Mouse (Mus musculus) adrenal gland, postnatal 14 days (tissue): Measurements from ENCODE around the gene BC030867. TPM values are rescaled to one million over a fixed set of nuclear protein-coding genes. Genes with fewer than 3 reads are reported as not detected.
"Not testable (repeated sequence)": the region's sequence is repeated elsewhere in the genome, so short reads cannot be mapped to it uniquely, and the experiment has no call there.

Experiments used
- DNase-seq: peaks from one replicate; pipeline ENCODE4 v3.0.0; 2021; ENCODE audit warnings: mixed read lengths
- total RNA-seq: library from RNA; stranded (reverse); gene quantifications from 2 replicates; pipeline ENCODE4 v1.2.3, GENCODE M21; 2021

BC030867 gene
- total RNA-seq, 1 experiment from 2014 or later: 1.7 TPM

- DNase-seq: no peak
These were observed 839 bp downstream of the BC030867 start for GRCm38 (mm10) chr11:102249351-102250090.

- DNase-seq: peak; percentile 28
These were observed 8.8 kb downstream of the BC030867 start for GRCm38 (mm10) chr11:102257514-102257913.

- DNase-seq: no peak
These were observed 9.4 kb downstream of the BC030867 start for GRCm38 (mm10) chr11:102258095-102258494.

- no peak for DNase-seq
These were observed 9.8 kb downstream of the BC030867 start for GRCm38 (mm10) chr11:102258521-102258920.

- DNase-seq: no peak
These were observed 14.5 kb downstream of the BC030867 start for GRCm38 (mm10) chr11:102263211-102263610.

GRCm38 (mm10) chr11:102265816-102266215, 17.1 kb downstream of the BC030867 start:
- DNase-seq: no peak

- DNase-seq: peak; percentile 25
These were observed 18.1 kb downstream of the BC030867 start for GRCm38 (mm10) chr11:102266631-102267355.

- peak; percentile 89 for DNase-seq
These were observed 18.8 kb downstream of the BC030867 start for GRCm38 (mm10) chr11:102267480-102267879.

GRCm38 (mm10) chr11:102268520-102269244, 20.0 kb downstream of the BC030867 start, which contains the start of gene Asb16:
TSS of gene Asb16 (plus strand) at chr11:102268743.
- DNase-seq: no peak

- DNase-seq: peak; percentile 74
These were observed 27.8 kb downstream of the BC030867 start for GRCm38 (mm10) chr11:102276411-102276915.

GRCm38 (mm10) chr11:102277754-102278153, 29.1 kb downstream of the BC030867 start:
- DNase-seq: no peak

GRCm38 (mm10) chr11:102279595-102279994, 30.9 kb downstream of the BC030867 start:
- DNase-seq: no peak

GRCm38 (mm10) chr11:102280267-102280666, 31.6 kb downstream of the BC030867 start:
- DNase-seq: not testable (repeated sequence)

- no peak for DNase-seq
These were observed 35.2 kb downstream of the BC030867 start for GRCm38 (mm10) chr11:102283922-102284321.

GRCm38 (mm10) chr11:102284501-102285094, 35.9 kb downstream of the BC030867 start, which contains the start of gene Tmub2:
TSS of gene Tmub2 (plus strand) at chr11:102284931.
- peak; percentile 97 for DNase-seq

- no peak for DNase-seq
These were observed 36.6 kb downstream of the BC030867 start for GRCm38 (mm10) chr11:102285095-102285834.

- DNase-seq: no peak
These were observed 38.8 kb downstream of the BC030867 start for GRCm38 (mm10) chr11:102287485-102287884.

- no peak for DNase-seq
These were observed 39.5 kb downstream of the BC030867 start for GRCm38 (mm10) chr11:102288027-102288804.

GRCm38 (mm10) chr11:102288913-102289312, 40.2 kb downstream of the BC030867 start:
- DNase-seq: no peak

- no peak for DNase-seq
These were observed 40.9 kb downstream of the BC030867 start for GRCm38 (mm10) chr11:102289511-102290100.
